Mouse (Mus musculus) stomach, embryonic 15.5 days (tissue): ENCODE results near the gene Arhgap8. TPM values are rescaled to one million over a fixed set of nuclear protein-coding genes. Genes with fewer than 3 reads are reported as not detected.

Experiments used
- ATAC-seq: fragments of 200-750 bp; cut with Nextera tagmentation; 2 replicates; pipeline ENCODE4 v1.8.0; 2017; ENCODE audit warnings: low read depth, moderate number of reproducible peaks, moderate TSS enrichment; ENCODE audit not compliant: insufficient read depth, low FRiP score
- H3K27ac ChIP-seq: fragments of 300-500 bp; sonication (generic); 2 replicates; pipeline ENCODE4 v1.5.1; 2015; ENCODE audit warnings: mild to moderate bottlenecking, inconsistent platforms
- H3K27me3 ChIP-seq: fragments of 300-500 bp; sonication (generic); replicated peaks from 2 replicates; pipeline ENCODE4 v1.6.1; 2015; ENCODE audit warnings: inconsistent platforms
- H3K36me3 ChIP-seq: fragments of 300-500 bp; sonication (generic); 2 replicates; pipeline ENCODE4 v1.6.1; 2015; ENCODE audit warnings: inconsistent platforms
- H3K4me1 ChIP-seq: fragments of 300-500 bp; sonication (generic); 2 replicates; pipeline ENCODE4 v1.6.1; 2015; ENCODE audit warnings: inconsistent platforms
- H3K4me2 ChIP-seq: fragments of 300-500 bp; sonication (generic); 2 replicates; pipeline ENCODE4 v1.6.1; 2015; ENCODE audit warnings: mild to moderate bottlenecking, inconsistent platforms
- H3K4me3 ChIP-seq: fragments of 300-500 bp; sonication (generic); replicated peaks from 2 replicates; pipeline ENCODE4 v1.5.1; 2015; ENCODE audit warnings: inconsistent platforms
- H3K9ac ChIP-seq: fragments of 300-500 bp; sonication (generic); 2 replicates; pipeline ENCODE4 v1.6.1; 2015; ENCODE audit warnings: inconsistent platforms
- H3K9me3 ChIP-seq: fragments of 300-500 bp; sonication (generic); 2 replicates; pipeline ENCODE4 v1.6.1; 2016; ENCODE audit warnings: inconsistent platforms
- WGBS: fragments of 180-500 bp; shearing (Covaris S2); methylation state at CpG from one replicate; pipeline ENCODE4 v1.1.7; 2015; 5-methylcytosine and 5-hydroxymethylcytosine counted together
- polyA plus RNA-seq: library from polyadenylated mRNA; unstranded; fragments of >200 nt; fragmentation: Nextera tagmentation; extraction: Ambion mirVana; gene quantifications from 2 replicates; pipeline ENCODE4 v1.2.1, GENCODE M21; 2015

The Arhgap8 gene
- polyA plus RNA-seq, 1 experiment from 2014 or later: 10.3 TPM

- ATAC-seq: no peak
- H3K4me1 ChIP-seq: no peaks in the 10 kb centered on the region
- H3K9me3 ChIP-seq: no peaks in the 10 kb centered on the region
Measured at GRCm38 (mm10) chr15:84772191-84773111, 52.6 kb downstream of the Arhgap8 start.

GRCm38 (mm10) chr15:84775421-84776174 lies 55.7 kb downstream of the Arhgap8 start:
- no peak for ATAC-seq
- Histone ChIP-seq H3K9me3 (no peaks in the 10 kb centered on the region), H3K4me2 (no peak overlapping the region), H3K4me1 (no peaks in the 10 kb centered on the region), H3K9ac (no peak overlapping the region), H3K27ac (no peak overlapping the region), H3K4me3 (no peak overlapping the region), H3K36me3 (no peaks in the 10 kb centered on the region), H3K27me3 (no peaks in the 10 kb centered on the region)
- WGBS: 69% methylated on average over 20 of the region's 20 CpGs

More at GRCm38 (mm10) chr15:84772191-84773111, 52.6 kb downstream of the Arhgap8 start:
- H3K27me3 ChIP-seq: no peaks in the 10 kb centered on the region
- H3K27ac ChIP-seq: no peak overlapping the region
- WGBS: 77% methylated on average over 21 of the region's 21 CpGs
- no peak overlapping the region for H3K4me2 ChIP-seq
- H3K9ac ChIP-seq: no peak overlapping the region
- no peak overlapping the region for H3K4me3 ChIP-seq
- H3K36me3 ChIP-seq: no peaks in the 10 kb centered on the region

GRCm38 (mm10) chr15:84778587-84778986 lies 58.7 kb downstream of the Arhgap8 start:
- Histone ChIP-seq H3K4me3 (no peak overlapping the region), H3K36me3 (no peaks in the 10 kb centered on the region), H3K4me1 (no peaks in the 10 kb centered on the region), H3K27me3 (no peaks in the 10 kb centered on the region), H3K27ac (no peak overlapping the region), H3K9ac (no peak overlapping the region), H3K9me3 (no peaks in the 10 kb centered on the region), H3K4me2 (no peak overlapping the region)
- WGBS: 56% methylated on average over 5 of the region's 5 CpGs
- ATAC-seq: no peak

GRCm38 (mm10) chr15:84784812-84785211 lies 65.0 kb downstream of the Arhgap8 start:
- H3K27me3 ChIP-seq: no peaks in the 10 kb centered on the region
- H3K4me1 ChIP-seq: no peaks in the 10 kb centered on the region
- no peaks in the 10 kb centered on the region for H3K36me3 ChIP-seq
- H3K4me2 ChIP-seq: no peak overlapping the region
- H3K9ac ChIP-seq: no peak overlapping the region
- H3K4me3 ChIP-seq: no peak overlapping the region
- H3K9me3 ChIP-seq: no peaks in the 10 kb centered on the region
- 92% methylated on average over 16 of the region's 16 CpGs for WGBS
- ATAC-seq: no peak
- H3K27ac ChIP-seq: no peak overlapping the region

- Histone ChIP-seq H3K27me3 (no peaks in the 10 kb centered on the region), H3K36me3 (no peaks in the 10 kb centered on the region), H3K4me1 (no peaks in the 10 kb centered on the region), H3K9me3 (no peaks in the 10 kb centered on the region), H3K27ac (no peak overlapping the region), H3K4me3 (no peak overlapping the region), H3K4me2 (no peak overlapping the region), H3K9ac (no peak overlapping the region)
- ATAC-seq: no peak
- WGBS: 87% methylated on average over 10 of the region's 10 CpGs
Measured at GRCm38 (mm10) chr15:84787161-84787560, 67.3 kb downstream of the Arhgap8 start.

- no peaks in the 10 kb centered on the region for H3K4me1 ChIP-seq
- no peak overlapping the region for H3K9ac ChIP-seq
- no peaks in the 10 kb centered on the region for H3K36me3 ChIP-seq
- no peak overlapping the region for H3K4me3 ChIP-seq
- no peaks in the 10 kb centered on the region for H3K27me3 ChIP-seq
- WGBS: 78% methylated on average over 5 of the region's 5 CpGs
- no peak overlapping the region for H3K4me2 ChIP-seq
- no peak overlapping the region for H3K27ac ChIP-seq
- H3K9me3 ChIP-seq: no peaks in the 10 kb centered on the region
- ATAC-seq: no peak
Measured at GRCm38 (mm10) chr15:84793649-84794048, 73.8 kb downstream of the Arhgap8 start.

GRCm38 (mm10) chr15:84800132-84800531 lies 80.3 kb downstream of the Arhgap8 start:
- Histone ChIP-seq H3K27me3 (no peaks in the 10 kb centered on the region), H3K36me3 (no peaks in the 10 kb centered on the region), H3K4me1 (no peaks in the 10 kb centered on the region), H3K9ac (no peak overlapping the region), H3K27ac (no peak overlapping the region), H3K4me2 (no peak overlapping the region), H3K4me3 (no peak overlapping the region), H3K9me3 (no peaks in the 10 kb centered on the region)
- 84% methylated on average over 5 of the region's 5 CpGs for WGBS
- ATAC-seq: no peak

- ATAC-seq: no peak
Measured at GRCm38 (mm10) chr15:84803685-84804084, 83.8 kb downstream of the Arhgap8 start.

GRCm38 (mm10) chr15:84809275-84809952 lies 89.6 kb downstream of the Arhgap8 start:
- Histone ChIP-seq H3K9ac (no peak overlapping the region), H3K9me3 (no peaks in the 10 kb centered on the region), H3K4me2 (no peak overlapping the region), H3K4me3 (no peak overlapping the region), H3K36me3 (no peaks in the 10 kb centered on the region), H3K4me1 (no peaks in the 10 kb centered on the region), H3K27me3 (no peaks in the 10 kb centered on the region), H3K27ac (no peak overlapping the region)
- WGBS: 50% methylated on average over 21 of the region's 21 CpGs
- ATAC-seq: no peak

More at GRCm38 (mm10) chr15:84803685-84804084, 83.8 kb downstream of the Arhgap8 start:
- Histone ChIP-seq H3K27ac (no peak overlapping the region), H3K4me1 (no peaks in the 10 kb centered on the region), H3K9ac (no peak overlapping the region), H3K9me3 (no peaks in the 10 kb centered on the region), H3K4me3 (no peak overlapping the region), H3K27me3 (no peaks in the 10 kb centered on the region), H3K4me2 (no peak overlapping the region), H3K36me3 (no peaks in the 10 kb centered on the region)
- WGBS: 50% methylated on average over 3 of the region's 3 CpGs

- 68% methylated on average over 5 of the region's 5 CpGs for WGBS
- no peaks in the 10 kb centered on the region for H3K9me3 ChIP-seq
- H3K4me2 ChIP-seq: no peak overlapping the region
- no peak overlapping the region for H3K9ac ChIP-seq
- H3K4me3 ChIP-seq: no peak overlapping the region
- ATAC-seq: no peak
- no peaks in the 10 kb centered on the region for H3K27me3 ChIP-seq
- no peak overlapping the region for H3K27ac ChIP-seq
- no peaks in the 10 kb centered on the region for H3K4me1 ChIP-seq
- no peaks in the 10 kb centered on the region for H3K36me3 ChIP-seq
Measured at GRCm38 (mm10) chr15:84811126-84811525, 91.3 kb downstream of the Arhgap8 start.

- Histone ChIP-seq H3K9me3 (no peaks in the 10 kb centered on the region), H3K4me2 (no peak overlapping the region), H3K4me3 (no peak overlapping the region), H3K36me3 (no peaks in the 10 kb centered on the region), H3K27ac (no peak overlapping the region), H3K4me1 (no peaks in the 10 kb centered on the region), H3K27me3 (no peaks in the 10 kb centered on the region), H3K9ac (no peak overlapping the region)
- 83% methylated on average over 11 of the region's 11 CpGs for WGBS
- ATAC-seq: no peak
Measured at GRCm38 (mm10) chr15:84812831-84813357, 93.0 kb downstream of the Arhgap8 start.
